Mouse (Mus musculus) ZHBTc4 (cell line): ENCODE results near the gene Cdk6.
A peak's percentile ranks its signal among the peaks of the same experiment; 100 is the strongest.
"Not testable (repeated sequence)": the region's sequence is repeated elsewhere in the genome, so short reads cannot be mapped to it uniquely, and the experiment has no call there.

ENCODE experiments used
- DNase-seq: peaks from one replicate; pipeline ENCODE4 v3.0.0-alpha.2; 2011; ENCODE audit warnings: low read depth, low spot score

Cdk6 gene

DNA sequence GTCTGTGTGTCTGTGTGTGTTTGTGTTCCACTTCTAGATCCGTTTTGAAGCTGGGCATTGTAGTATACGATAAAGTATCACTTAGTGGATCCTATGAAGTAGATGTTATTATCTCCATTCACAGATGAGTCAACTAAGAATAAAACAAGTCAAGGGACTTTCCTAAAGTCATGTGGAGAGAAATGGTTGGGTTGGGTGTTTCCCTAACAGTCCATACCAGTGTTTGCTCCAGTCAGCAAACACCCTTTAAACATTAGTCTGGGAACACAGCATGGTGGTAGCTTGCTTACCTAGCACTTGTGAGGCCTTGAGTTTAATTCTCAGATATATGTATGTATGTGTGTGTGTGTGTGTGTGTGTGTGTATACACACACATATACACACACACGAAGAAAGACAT is 168.2 kb downstream of the Cdk6 start:
- DNase-seq: no peak

DNA sequence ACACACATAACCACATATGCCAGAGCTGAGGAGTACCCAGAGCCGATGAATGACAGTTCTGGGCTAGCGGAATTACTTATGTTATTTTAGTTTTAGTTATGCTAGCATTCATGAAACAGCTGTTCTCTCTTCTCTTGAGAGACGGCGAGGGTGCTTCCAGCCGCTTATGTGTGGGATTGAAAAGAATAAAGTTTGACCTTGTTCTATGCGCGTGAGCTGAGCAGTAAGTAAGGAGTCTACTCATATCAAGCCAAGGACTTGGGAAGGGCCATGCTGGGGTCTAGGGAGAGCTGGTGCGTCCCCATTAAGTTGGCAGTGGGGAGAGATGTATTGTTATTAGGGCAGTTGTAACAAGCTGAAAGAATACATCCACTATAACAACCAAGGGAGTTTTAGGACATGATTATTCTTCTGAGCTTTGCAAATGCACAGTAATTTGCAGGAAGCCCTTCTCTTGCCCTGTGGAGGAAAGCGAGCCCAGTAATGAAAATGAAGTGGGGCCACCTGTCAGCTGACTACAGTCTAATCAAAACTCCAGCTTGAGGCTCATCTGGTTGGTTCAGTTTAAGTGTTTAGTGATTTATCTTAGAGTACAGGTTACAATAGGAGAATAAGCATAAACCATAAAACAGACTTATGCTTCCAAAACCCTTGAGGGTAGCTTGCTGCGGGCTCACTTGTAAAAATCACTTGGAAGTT is 170.0 kb downstream of the Cdk6 start:
- no peak for DNase-seq

DNA sequence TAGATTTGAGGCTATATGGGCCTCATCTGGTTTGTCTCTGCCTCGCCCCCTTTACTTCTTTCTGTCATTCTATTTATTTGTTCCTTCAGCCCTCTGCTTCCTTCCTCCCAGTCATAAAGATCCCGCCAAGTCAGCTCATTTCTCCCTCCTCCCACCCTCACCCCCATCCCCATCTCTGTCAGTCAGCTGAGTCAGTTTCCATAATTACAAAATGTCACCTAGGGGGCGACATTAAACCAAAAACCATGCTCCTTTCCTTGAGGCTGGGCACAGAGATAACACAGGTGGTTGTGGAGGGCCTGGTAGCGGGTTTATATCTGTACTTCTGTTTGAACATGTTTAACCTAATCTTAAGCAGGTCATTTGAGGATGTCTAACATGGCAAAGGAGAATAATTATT is 171.3 kb downstream of the Cdk6 start:
- DNase-seq: no peak

DNA sequence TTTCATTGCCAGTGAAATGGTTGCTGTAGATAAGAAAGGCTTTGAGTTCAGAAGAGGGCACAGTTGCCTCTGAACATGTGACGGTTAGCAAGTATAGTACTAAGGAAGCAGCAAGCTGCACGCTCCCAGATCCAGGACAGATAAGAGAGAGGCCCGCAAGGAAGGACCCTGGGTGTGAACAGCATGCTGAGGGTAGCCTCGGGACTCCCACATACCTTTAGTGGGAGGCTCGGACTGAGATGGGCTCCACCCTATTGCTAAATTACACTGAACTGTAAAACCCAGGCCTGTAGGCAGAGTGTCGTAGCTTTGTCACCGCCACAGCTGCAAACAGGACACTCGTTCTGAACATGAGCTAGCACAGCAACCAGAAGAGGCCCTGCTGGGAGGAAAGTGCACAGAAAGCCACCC is 173.6 kb downstream of the Cdk6 start:
- DNase-seq: peak; percentile 46

DNA sequence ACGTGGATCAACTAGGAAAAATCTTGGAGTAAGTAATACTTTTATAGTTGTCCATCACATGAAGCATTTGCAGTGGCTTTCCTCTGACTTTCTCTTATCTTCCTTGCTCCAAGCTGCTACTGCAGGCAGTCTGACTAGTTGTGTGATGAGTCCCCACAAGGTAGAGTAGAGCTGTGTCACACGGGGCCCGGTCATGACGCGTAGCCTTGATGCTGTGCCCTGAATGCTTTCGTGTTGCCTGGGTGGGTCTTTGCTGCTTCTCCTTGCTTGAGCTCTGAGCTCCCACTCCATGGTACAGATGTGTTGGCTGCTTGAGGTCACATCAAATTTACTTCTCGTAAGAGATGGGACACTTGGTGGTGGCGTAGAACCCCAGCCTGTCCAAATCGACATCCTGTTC is 174.2 kb downstream of the Cdk6 start:
- DNase-seq: no peak

DNA sequence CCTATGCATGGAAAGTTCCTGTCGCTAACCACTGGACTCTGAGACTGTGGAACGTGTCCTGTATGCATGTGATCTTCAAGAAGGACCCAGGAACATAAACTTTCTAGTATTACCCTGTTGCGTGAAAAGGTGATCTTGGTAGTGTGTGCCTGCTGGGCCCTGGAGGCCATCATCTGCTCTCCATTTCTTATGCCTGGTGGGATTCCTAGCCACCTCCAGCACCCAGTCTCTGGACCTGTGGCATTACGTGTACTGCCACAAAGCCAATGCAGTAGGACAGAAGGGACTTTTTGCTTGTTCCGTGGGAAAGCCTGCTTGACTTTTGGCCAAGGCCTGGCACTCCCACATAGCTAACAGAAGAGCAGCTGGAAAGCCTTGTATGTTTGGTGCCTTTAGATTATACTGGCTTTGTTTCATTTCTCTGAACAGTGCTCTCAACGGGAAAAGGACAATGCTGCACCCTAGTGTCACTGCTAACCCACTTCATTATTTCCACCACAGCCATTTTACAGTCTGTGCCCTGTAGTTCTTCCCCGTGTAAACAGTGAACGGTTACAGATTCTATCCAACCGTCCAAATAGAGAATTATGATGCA is 175.3 kb downstream of the Cdk6 start:
- DNase-seq: no peak

DNA sequence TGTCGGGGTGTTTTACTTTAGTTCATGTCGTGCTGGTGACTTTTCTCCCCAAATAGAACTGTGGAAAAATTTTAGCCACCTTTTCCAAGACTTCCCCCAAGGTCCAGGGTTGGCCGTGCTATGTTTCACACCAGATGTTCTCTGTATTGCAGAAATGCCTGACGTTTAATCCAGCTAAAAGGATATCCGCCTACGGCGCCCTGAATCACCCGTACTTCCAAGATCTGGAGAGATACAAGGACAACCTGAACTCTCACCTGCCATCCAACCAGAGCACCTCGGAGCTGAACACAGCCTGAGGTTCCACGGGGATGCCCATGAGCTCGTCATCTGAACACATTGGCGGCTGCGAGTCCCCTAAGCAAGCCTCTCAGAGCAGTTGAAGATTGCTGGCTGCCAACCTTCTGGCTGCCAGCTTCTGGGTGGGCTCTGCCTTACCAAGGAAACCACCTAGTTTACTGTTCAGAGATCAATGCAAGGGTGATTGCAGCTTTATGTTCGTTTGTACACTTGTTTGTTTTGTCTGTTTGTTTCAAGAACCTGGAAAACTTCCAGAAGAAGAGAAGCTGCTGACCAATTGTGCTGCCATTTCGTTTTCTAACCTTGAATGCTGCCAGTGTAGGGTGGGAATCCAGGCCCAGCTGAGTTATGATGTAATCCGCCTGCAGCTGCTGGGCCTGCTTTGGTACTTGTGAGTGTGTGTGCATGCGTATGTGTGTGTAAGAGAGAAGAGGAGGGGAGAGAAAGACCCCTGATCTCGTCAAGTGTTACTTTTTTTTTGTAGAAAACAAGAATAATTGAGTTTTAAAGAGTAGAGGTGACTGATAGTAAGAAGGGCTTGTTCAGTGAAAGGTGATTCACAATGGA is 179.4 kb downstream of the Cdk6 start:
- no peak for DNase-seq

DNA sequence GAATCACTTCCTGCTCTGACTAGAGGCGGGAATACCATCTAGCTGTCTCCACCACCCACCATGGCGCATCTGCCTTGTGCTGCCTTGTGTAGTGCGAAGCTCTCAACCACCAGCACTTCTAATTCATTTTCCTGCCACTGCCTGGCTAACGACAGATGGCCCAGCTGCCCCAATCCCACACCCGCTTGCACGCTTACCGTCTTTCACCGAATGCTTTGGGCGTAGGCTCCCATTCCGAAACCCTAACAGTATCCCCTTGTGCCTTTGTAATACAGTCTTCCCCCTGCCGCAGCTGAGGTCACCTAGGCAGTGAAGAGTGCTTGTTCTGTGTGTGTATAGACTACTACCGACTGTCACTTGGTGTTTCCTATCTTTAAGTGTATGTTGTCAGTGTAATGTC is 180.5 kb downstream of the Cdk6 start:
- DNase-seq: peak; percentile 66

DNA sequence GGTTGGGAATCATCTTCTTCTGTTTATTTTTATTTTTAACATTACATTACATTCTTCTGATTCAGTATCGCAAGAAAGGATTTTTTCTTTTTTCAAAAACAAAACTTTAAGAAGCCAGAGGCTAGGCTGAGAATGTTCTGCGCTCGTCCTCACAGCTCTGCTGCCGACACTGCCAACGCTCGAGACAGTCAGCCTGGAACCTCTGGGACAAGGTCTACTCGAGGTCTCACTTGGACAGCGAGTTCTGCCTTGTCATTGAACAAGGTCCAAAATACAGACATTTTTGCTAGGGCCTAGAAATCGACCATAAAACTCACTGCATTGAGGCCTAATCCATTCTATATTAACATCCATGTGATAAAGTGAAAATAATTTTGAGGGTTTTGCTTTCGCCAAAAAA is 181.5 kb downstream of the Cdk6 start:
- no peak for DNase-seq

DNA sequence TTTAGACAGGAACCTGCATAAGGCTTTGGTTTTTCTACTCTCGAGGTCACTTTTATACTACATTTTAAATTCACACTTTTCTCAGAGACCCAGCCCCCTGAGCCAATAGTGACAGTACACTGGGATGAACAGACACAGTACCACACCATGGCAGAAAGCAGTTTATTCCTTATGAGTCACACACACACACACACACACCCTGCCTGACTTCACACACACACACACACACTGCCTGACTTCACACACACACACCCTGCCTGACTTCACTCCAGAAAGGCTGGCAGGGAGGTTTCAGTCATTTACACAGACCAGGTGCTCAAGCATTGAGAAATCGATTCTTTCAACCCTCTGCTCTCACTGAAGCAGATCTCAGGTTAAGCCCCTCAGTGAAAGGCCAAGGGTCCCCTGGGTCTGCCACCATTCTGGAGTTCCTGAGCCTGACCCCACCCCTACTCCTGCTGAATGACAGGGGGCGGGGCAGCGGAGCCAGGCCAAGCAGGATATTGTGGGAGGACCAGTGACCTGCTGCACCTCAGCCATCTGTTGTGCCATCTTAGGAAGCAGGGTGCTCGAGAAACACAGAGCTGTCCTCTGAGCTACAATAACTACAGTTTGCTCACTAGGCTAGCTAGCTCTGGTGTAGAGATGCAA is 185.9 kb downstream of the Cdk6 start:
- DNase-seq: peak; percentile 33

DNA sequence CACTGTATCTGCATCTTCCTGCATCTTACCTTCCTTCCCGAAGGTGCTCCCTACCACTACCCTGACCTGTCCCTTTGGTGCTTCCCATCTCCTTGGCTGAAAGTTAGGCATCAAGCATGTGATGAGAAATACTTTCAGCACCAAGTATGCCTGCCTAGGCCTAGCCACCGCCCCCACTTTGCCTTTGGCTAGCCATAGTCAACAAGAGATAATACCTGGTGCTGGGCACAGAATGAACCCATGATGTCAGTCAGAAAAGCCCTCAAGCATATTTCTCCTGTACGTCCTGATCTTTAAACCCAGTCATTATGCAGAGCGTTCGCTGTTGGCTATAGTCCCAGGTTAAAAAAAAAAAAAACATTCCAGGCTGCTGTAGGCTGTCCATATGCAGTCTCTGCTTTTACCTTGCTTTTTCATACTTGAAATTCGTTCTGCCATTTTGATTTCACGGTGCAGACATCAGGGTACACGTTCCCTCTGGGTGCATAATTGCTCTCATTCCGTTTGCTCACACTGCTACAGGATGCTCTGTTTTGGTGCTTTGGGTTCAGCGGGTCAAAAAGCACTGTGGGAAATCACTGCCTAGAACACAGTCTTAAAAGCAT is 188.4 kb downstream of the Cdk6 start:
- no peak for DNase-seq

DNA sequence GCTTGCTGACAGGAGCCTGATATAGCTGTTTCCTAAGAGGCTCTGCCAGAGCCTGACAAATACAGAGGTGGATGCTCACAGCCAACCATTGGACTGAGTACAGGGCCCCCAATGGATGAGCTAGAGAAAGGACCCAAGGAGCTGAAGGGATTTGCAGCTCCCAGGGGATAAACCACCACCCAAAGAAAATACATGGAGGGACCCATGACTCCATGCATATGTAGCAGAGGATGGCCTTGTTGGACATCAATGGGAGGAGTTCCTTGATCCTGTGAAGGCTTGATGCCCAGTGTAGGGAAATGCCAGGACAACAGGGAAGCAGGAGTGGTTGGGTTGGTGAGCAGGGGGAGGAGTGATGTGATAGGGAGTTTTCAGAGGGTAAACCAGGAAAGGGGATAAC is 190.8 kb downstream of the Cdk6 start:
- DNase-seq: not testable (repeated sequence)

DNA sequence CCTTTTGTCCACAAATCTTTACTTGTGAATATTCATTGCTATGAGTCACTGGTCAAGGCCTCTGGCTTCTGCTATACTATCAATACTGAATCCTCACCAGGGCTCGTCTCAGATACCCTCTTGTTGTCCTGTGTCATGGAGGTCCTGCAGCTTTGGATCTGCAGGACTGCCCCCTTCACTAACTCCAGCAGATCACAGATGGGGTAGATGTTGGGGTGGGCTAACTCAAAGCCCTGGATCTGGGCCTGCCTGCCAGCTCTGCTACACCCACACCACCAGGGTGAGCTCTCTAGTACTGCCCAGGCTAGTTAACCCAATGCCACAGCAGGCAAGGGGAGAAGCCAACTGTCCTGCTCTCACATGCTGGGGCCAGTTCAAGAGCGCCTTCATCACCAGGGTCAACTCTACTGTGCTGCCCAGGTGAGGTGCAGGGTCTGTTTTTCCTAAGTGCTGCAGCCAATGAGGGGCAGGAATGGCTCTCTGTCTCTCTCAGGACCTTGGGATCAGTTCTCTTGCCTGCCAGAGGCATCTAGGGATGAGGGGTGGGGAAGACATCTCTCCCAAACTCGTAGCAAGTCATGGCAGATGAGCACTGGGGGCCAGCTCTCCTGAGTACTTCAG is 195.4 kb downstream of the Cdk6 start:
- no peak for DNase-seq

DNA sequence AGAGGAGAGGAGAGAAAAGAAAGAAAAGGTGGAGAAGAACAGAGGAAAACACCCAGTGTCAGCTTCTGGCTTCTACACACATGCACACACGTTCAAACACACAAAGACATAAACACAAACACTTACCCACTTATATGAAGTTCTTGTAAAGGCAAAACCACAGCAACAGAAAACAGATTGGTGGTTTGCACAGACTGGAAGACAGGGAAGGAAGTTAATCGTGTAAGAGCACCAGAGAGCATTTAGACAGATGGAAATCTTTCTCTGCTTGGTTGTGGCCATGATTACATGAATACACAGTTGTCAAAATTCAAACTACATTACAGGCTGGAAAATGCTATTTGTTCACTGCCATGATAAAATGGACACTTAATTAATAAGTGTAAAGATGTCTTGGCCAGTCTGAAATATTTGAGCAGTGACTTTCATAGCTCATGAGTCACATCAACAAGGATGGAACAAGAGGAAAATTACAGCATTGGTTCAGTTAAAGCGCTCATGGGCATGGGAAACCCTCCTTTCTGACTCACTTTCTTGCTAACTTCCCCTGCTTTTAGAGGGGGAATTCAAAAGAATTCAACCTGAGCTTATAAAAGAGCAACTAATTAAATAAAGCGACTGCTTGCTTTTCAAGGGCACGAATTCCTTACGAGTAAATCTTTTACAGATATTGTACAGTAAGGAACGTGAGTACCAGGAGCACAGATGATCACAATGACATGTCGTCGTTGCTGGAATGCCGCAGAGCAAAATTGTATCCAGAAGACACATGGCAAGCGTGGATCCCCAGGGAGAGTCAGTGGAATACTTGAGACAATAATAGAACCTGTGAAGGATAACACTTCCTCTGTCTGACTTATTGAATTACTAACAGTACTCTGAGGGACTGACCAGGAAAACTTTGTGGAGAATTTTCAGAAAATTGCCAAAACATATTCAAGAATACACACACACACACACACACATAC is 197.5 kb downstream of the Cdk6 start:
- DNase-seq: no peak

DNA sequence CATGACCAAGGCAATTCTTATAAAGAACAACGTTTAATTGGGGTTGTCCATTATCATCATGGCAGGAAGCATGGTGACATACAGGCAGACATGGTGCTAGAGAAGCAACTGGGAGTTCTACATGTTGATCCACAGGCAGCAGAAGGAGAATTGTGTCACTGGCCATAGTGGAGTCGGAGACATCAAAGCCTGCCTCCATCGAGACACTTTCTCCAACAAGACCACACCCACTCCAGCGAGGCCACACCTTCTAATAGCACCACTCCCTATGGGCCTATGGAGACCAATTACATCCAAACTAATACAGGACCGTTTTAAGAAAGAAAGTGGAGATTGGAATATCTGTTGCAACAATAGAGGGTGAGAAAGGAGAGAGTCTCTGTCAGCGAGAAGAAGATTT is 200.6 kb downstream of the Cdk6 start:
- peak; percentile 51 for DNase-seq

DNA sequence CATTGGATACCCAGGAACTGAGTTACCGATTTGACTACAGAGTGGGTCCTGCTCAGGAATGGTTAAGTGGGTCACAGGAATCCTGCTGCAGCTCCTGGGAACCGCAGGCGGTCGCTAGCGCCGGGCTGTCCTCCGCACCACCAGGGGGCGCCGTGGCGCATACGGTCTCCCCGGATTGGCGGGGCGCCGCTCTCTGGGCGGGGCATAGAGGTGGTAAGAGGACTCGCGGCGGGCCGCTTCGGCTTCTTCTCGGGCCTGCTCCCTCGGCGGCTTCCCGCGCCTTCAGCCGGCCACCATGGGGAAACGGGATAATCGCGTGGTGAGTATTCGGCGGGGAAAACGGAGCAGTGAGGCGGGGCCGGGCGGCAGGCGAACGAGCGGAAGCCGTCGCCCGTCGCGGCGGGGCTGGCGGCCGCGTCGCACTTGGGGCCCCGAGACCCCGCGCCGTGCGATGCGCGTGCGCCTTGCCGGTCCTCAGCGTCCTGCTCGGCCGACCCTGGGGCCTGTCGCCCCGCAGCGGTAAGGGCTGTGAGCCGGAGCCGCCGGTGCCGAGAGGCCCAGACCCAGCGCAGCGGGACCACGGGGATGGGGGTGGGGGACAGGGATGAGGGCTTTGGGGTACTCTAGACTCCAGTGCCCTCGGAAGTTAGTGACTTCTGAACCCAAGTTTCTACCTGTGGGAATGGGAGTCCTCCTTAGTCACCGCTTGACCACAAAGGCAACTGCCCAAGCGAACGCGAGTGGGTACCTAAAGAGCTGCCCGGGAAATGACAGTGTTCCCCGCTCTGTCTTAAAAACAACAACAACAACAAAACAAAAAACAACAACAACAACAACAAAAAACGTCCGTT is 202.6 kb downstream of the Cdk6 start, which contains the start of gene Fam133b:
TSS of gene Fam133b (plus strand) at position 205 of the 851 bp plus-strand sequence.
- DNase-seq: peak; percentile 97

DNA sequence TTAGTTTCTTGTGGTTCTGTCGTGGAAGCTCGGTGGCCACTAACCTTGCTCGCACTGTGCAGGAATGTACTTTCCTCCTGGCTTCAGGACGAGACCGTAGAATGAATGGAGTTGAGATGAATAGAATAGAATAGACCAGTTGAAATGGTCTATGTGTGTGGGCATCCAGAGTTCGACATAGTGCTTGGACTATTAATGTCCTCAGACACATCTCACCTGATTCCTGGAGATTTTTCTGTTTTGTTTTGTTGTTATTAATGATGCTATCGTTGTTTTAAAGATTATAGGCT is 203.1 kb downstream of the Cdk6 start:
- peak; percentile 21 for DNase-seq

DNA sequence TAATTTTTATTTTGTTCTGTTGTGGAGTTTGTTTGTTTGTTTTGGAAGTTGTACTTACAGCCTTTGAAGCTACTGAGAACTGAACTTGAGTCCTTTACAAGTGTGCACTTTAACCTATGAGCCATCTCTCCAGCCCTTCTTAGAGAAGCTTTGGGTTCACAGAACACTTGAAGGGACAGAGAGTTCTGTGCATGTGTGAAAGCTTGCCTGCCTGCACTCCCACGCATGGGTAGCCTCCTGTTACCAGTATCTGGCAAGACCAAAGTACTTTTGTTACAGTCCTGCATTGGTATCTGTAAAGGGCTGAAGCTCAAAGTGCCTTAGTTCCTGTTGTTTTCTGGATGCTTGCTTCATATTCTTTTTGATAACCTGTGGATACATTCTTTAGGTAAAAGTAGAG is 204.9 kb downstream of the Cdk6 start:
- no peak for DNase-seq

DNA sequence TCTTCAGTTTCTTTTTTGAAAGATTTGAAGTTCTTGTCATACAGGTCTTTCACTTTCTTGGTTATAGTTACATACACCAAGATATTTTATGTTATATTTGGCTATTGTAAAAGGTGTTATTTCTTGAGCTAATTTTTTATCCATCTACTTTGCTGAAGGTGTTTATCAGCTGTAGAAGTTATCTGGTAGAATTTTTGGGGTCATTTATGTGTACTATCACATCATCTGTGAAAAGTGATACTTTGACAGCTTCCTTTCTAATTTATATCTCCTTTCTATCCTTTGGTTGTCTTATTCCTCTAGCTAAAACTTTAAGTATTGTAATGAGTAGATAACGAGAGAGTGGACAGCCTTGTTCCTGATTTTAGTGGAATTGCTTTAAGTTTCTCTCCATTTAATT is 210.2 kb downstream of the Cdk6 start:
- DNase-seq: no peak
